Comparison of ENCODE assay signal across 23 mouse cellular contexts in genomic region chr11:57690836-57691235, GRCm38 (mm10). TPM values are rescaled to one million over a fixed set of nuclear protein-coding genes. Genes with fewer than 3 reads are reported as not detected.
DNase-seq lines count a peak whose midpoint lies in the region; ATAC-seq and TF ChIP-seq lines count a peak whose summit lies in the region.
"Had no signal": no experiment of that assay in that cellular context is flagged by ENCODE, and none has a peak within 500 bp of the region (broad histone marks: within the 10 kb centered on the region; RNA-seq: fewer than 3 reads in every experiment).

No protein-coding gene starts in this region.

- H3K4me2 ChIP-seq in liver, embryonic 11.5 days: no peak overlapping the region
- H3K4me2 ChIP-seq in hindbrain, embryonic 16.5 days (ENCODE audit: low read length): no peak overlapping the region
- H3K4me2 ChIP-seq: embryonic facial prominence, embryonic 12.5 days; forebrain, embryonic 13.5 days; forebrain, embryonic 15.5 days had no signal

- peak; percentile 32 for DNase-seq in gastrocnemius, adult 18-20 months (ENCODE audit: low spot score)
- DNase-seq in gastrocnemius, adult 8-10 months (ENCODE audit: low spot score in 2 of 2): no peak
- peak; percentile 70 for DNase-seq in liver, adult 2 months (ENCODE audit: extremely low read depth, low read depth, low spot score)
- no peak for DNase-seq in liver, embryonic 11.5 days (ENCODE audit: low spot score)
- peak; percentile 14 for DNase-seq in gonadal fat pad, adult 2 months (ENCODE audit: low read depth)
- DNase-seq: adrenal gland, adult 8-10 months; adrenal gland, postnatal 14 days; adrenal gland, postnatal 36 days; B cell, adult 2 months; cerebellum, adult 11-12 months; cerebellum, adult 2 months; cerebellum, adult 9-10 months; cerebellum, postnatal 10 days; cerebellum, postnatal 25 days had no signal

- no peak overlapping the region for H3K27ac ChIP-seq in liver, adult 2 months (replicated peaks; ENCODE audit: insufficient read depth, low read depth, low read length)
- no peak overlapping the region for H3K27ac ChIP-seq in liver, embryonic 11.5 days (ENCODE audit: low read depth, low read length)
- H3K27ac ChIP-seq in hindbrain, embryonic 16.5 days (ENCODE audit: low read depth, low read length): no peak overlapping the region
- H3K27ac ChIP-seq: embryonic facial prominence, embryonic 10.5 days; embryonic facial prominence, embryonic 12.5 days; forebrain, embryonic 13.5 days; forebrain, embryonic 15.5 days had no signal

- no peak for TF ChIP-seq CTCF in liver, adult 2 months (IDR thresholded peaks at IDR 0.05; ENCODE audit: low read depth, low read length)

- H3K4me1 ChIP-seq in liver, adult 2 months (ENCODE audit: control insufficient read depth, insufficient read depth, low read length): peaks cover 14% of the 10 kb centered on the region
- H3K4me1 ChIP-seq in liver, embryonic 11.5 days (replicated peaks; ENCODE audit: control insufficient read depth, insufficient read depth, low read length): peaks cover 37% of the 10 kb centered on the region
- H3K4me1 ChIP-seq in hindbrain, embryonic 16.5 days (ENCODE audit: control insufficient read depth, insufficient read depth, low read depth, low read length): peaks cover 5% of the 10 kb centered on the region

- no peaks in the 10 kb centered on the region for H3K79me2 ChIP-seq in liver, adult 2 months (ENCODE audit: control insufficient read depth, insufficient read depth, low read length)

- no peak overlapping the region for H3K9ac ChIP-seq in liver, adult 2 months (ENCODE audit: low read depth, low read length)
- H3K9ac ChIP-seq in liver, embryonic 11.5 days (ENCODE audit: low read depth, low read length): no peak overlapping the region
- H3K9ac ChIP-seq in hindbrain, embryonic 16.5 days (ENCODE audit: low read depth, low read length): no peak overlapping the region
- H3K9ac ChIP-seq: embryonic facial prominence, embryonic 12.5 days; forebrain, embryonic 13.5 days; forebrain, embryonic 15.5 days had no signal

- ATAC-seq in liver, embryonic 11.5 days (replicated peaks; ENCODE audit: low FRiP score): no peak
- ATAC-seq in hindbrain, embryonic 16.5 days: no peak
- ATAC-seq: activated CD4-positive, CD25-positive, alpha-beta regulatory T cell, adult 4 months; CD4-positive, CD25-positive, alpha-beta regulatory T cell, adult 4 months; forebrain, embryonic 13.5 days; forebrain, embryonic 15.5 days; Patski had no signal

- no peaks in the 10 kb centered on the region for H3K27me3 ChIP-seq in liver, adult 2 months (ENCODE audit: control insufficient read depth, insufficient read depth, low read length)
- H3K27me3 ChIP-seq in liver, embryonic 11.5 days (replicated peaks; ENCODE audit: control insufficient read depth, insufficient read depth, low read length): no peaks in the 10 kb centered on the region
- no peaks in the 10 kb centered on the region for H3K27me3 ChIP-seq in hindbrain, embryonic 16.5 days (replicated peaks; ENCODE audit: control insufficient read depth, insufficient read depth, low read length)
- H3K27me3 ChIP-seq: embryonic facial prominence, embryonic 12.5 days; forebrain, embryonic 13.5 days; forebrain, embryonic 15.5 days; Patski had no signal

- 90% methylated on average over 5 of the region's 5 CpGs for WGBS in liver, adult 2 months
- WGBS in liver, embryonic 11.5 days: 80% methylated on average over 5 of the region's 5 CpGs
- 88% methylated on average over 5 of the region's 5 CpGs for WGBS in hindbrain, embryonic 16.5 days

- no peaks in the 10 kb centered on the region for H3K9me3 ChIP-seq in liver, embryonic 11.5 days (ENCODE audit: control insufficient read depth, low read length)
- H3K9me3 ChIP-seq in hindbrain, embryonic 16.5 days (ENCODE audit: control insufficient read depth, low read length): no peaks in the 10 kb centered on the region
- H3K9me3 ChIP-seq: embryonic facial prominence, embryonic 10.5 days; embryonic facial prominence, embryonic 12.5 days; forebrain, embryonic 13.5 days; forebrain, embryonic 15.5 days; G1E had no signal

- H3K4me3 ChIP-seq in liver, adult 2 months (ENCODE audit: insufficient read depth, low read depth, low read length): no peak overlapping the region
- H3K4me3 ChIP-seq in liver, embryonic 11.5 days (ENCODE audit: low read depth, low read length): no peak overlapping the region
- no peak overlapping the region for H3K4me3 ChIP-seq in hindbrain, embryonic 16.5 days (ENCODE audit: low read length)
- H3K4me3 ChIP-seq: embryonic facial prominence, embryonic 10.5 days; embryonic facial prominence, embryonic 12.5 days; forebrain, embryonic 13.5 days; forebrain, embryonic 15.5 days had no signal

- H3K36me3 ChIP-seq in liver, adult 2 months (ENCODE audit: control insufficient read depth, insufficient read depth, low read length): no peaks in the 10 kb centered on the region
- H3K36me3 ChIP-seq in liver, embryonic 11.5 days (ENCODE audit: control insufficient read depth, insufficient read depth, low read length): no peaks in the 10 kb centered on the region
- no peaks in the 10 kb centered on the region for H3K36me3 ChIP-seq in hindbrain, embryonic 16.5 days (ENCODE audit: control insufficient read depth, insufficient read depth, low read length)
- H3K36me3 ChIP-seq: embryonic facial prominence, embryonic 10.5 days; embryonic facial prominence, embryonic 12.5 days; forebrain, embryonic 15.5 days had no signal

- TF ChIP-seq POLR2A in liver, adult 2 months (IDR thresholded peaks at IDR 0.05; ENCODE audit: extremely low read depth, insufficient read depth, low read length): no peak

RNA-seq across cellular contexts. Expression of gene Galnt10, which starts 45.6 kb away (rescaled TPM):
- 1 to 10 TPM; 4.0 to 4.2 TPM for total RNA-seq in gastrocnemius, adult 18-20 months (2021)
- 1 to 10 TPM; 2.3 to 3.5 (median 3.2) TPM for total RNA-seq in gastrocnemius, adult 8-10 months (2022)
- total RNA-seq in liver, adult 2 months (2014; rRNA removed): 2.5 and 3.9 TPM in 2 replicates
- polyA plus RNA-seq in liver, adult 2 months (2012; rRNA removed): 3.2 and 3.9 TPM in 2 replicates
- 17.5 and 19.8 TPM in 2 replicates for polyA plus RNA-seq in liver, embryonic 11.5 days (2014; fragmentation: Nextera tagmentation; extraction: Ambion mirVana)
- 31.9 and 32.3 TPM in 2 replicates for polyA plus RNA-seq in gonadal fat pad, adult 2 months (2012; rRNA removed)
- polyA plus RNA-seq in hindbrain, embryonic 16.5 days (2015; fragmentation: Nextera tagmentation; extraction: Ambion mirVana): 12.3 and 13.1 TPM in 2 replicates

Comparison
In these comparisons a context has a peak if more than half of its experiments do, and no peak if none do; other contexts are left out.
1. DNase-seq: peak in gastrocnemius, adult 18-20 months (single experiment), liver, adult 2 months (single experiment) and gonadal fat pad, adult 2 months (single experiment); none in gastrocnemius, adult 8-10 months (0 of 2) and liver, embryonic 11.5 days (single experiment).